Mouse (Mus musculus) bone marrow macrophage, adult 2 months (primary cell): ENCODE data around the gene Trip6. TPM values are rescaled to one million over a fixed set of nuclear protein-coding genes. Genes with fewer than 3 reads are reported as not detected.
A peak's percentile ranks its signal among the peaks of the same experiment; 100 is the strongest.

Experiments used
- H3K27ac ChIP-seq: 2 replicates; pipeline ENCODE4 v1.5.1; 2012; ENCODE audit warnings: low read depth, low read length; ENCODE audit not compliant: insufficient read depth
- H3K4me1 ChIP-seq: 2 replicates; pipeline ENCODE4 v1.6.1; 2012; ENCODE audit warnings: low read length; ENCODE audit not compliant: control insufficient read depth, insufficient read depth
- H3K4me3 ChIP-seq: 2 replicates; pipeline ENCODE4 v1.5.1; 2012; ENCODE audit warnings: mild to moderate bottlenecking, low read length, moderate library complexity; ENCODE audit not compliant: insufficient read depth
- CTCF ChIP-seq: IDR thresholded peaks from 2 replicates; pipeline ENCODE4 v1.5.1; 2012; ENCODE audit warnings: low read depth, mild to moderate bottlenecking, low read length, moderate library complexity
- POLR2A ChIP-seq: IDR thresholded peaks from 2 replicates; pipeline ENCODE4 v1.6.1; 2012; ENCODE audit warnings: mild to moderate bottlenecking, low read depth, low read length, borderline replicate concordance
- polyA plus RNA-seq: library from polyadenylated mRNA; stranded (reverse); fragments of >200 nt; gene quantifications from 2 replicates; pipeline ENCODE4 v1.2.4, GENCODE M21; 2012; ENCODE audit not compliant: missing spikeins, insufficient read depth, insufficient read length

Trip6 gene
- polyA plus RNA-seq, 1 experiment: 7.1 TPM

- H3K4me1 ChIP-seq: no peaks in the 10 kb centered on the region
- TF ChIP-seq POLR2A (no peak), CTCF (peak; percentile 21; the same call in 1 of the 2 replicates)
- H3K4me3 ChIP-seq: no peak overlapping the region
- no peak overlapping the region for H3K27ac ChIP-seq
Observed at GRCm38 (mm10) chr5:137277360-137278342, 36.6 kb downstream of the Trip6 start.

GRCm38 (mm10) chr5:137268131-137268910 is 45.9 kb downstream of the Trip6 start:
- H3K4me1 ChIP-seq: peaks cover 2% of the 10 kb centered on the region; the same call in 1 of the 2 replicates
- no peak overlapping the region for H3K4me3 ChIP-seq
- TF ChIP-seq POLR2A (no peak), CTCF (no peak)
- no peak overlapping the region for H3K27ac ChIP-seq

GRCm38 (mm10) chr5:137264787-137265186 is 49.4 kb downstream of the Trip6 start:
- Histone ChIP-seq H3K4me1 (peaks cover 2% of the 10 kb centered on the region; the same call in 1 of the 2 replicates), H3K27ac (no peak overlapping the region), H3K4me3 (no peak overlapping the region)
- no peak for TF ChIP-seq POLR2A
- TF ChIP-seq CTCF: no peak

GRCm38 (mm10) chr5:137263897-137264720 is 50.1 kb downstream of the Trip6 start:
- Histone ChIP-seq H3K4me3 (no peak overlapping the region), H3K4me1 (peaks cover 2% of the 10 kb centered on the region; the same call in 1 of the 2 replicates), H3K27ac (no peak overlapping the region)
- TF ChIP-seq CTCF: no peak
- no peak for TF ChIP-seq POLR2A

Other genes with a start within 250 kb of the Trip6 start
- gene Serpine1, start 242.1 kb downstream of the Trip6 start, polyA plus RNA-seq: 9.7 and 10.6 TPM in 2 replicates
- 14.9 and 18.9 TPM in 2 replicates for gene Trim56, start 198.2 kb downstream of the Trip6 start, polyA plus RNA-seq
- gene Muc3, start 165.1 kb downstream of the Trip6 start, polyA plus RNA-seq: not detected in 2 replicates
- not detected in 2 replicates for gene Muc3a, start 102.0 kb downstream of the Trip6 start, polyA plus RNA-seq
- not detected in 2 replicates for gene Ache, start 26.9 kb downstream of the Trip6 start, polyA plus RNA-seq
- gene Ufsp1, start 19.8 kb downstream of the Trip6 start, polyA plus RNA-seq: 0.79 and 1.8 TPM in 2 replicates
- gene Srrt, start 6.7 kb downstream of the Trip6 start, polyA plus RNA-seq: 172 and 177 TPM in 2 replicates
- 43.2 and 47.0 TPM in 2 replicates for gene Slc12a9, start 19.2 kb upstream of the Trip6 start, polyA plus RNA-seq
- 0.19 TPM in 1 of 2 replicates, not detected in the other for gene Ephb4, start 35.7 kb upstream of the Trip6 start, polyA plus RNA-seq
- not detected in 2 replicates for gene Zan, start 162.7 kb upstream of the Trip6 start, polyA plus RNA-seq
- gene Pop7, start 188.1 kb upstream of the Trip6 start, polyA plus RNA-seq: 15.8 and 17.4 TPM in 2 replicates
- 42.0 and 48.3 TPM in 2 replicates for gene Gigyf1, start 204.1 kb upstream of the Trip6 start, polyA plus RNA-seq
- not detected in 2 replicates for gene Epo, start 218.8 kb upstream of the Trip6 start, polyA plus RNA-seq
- 547 and 604 TPM in 2 replicates for gene Gnb2, start 219.1 kb upstream of the Trip6 start, polyA plus RNA-seq
- gene Actl6b, start 239.1 kb upstream of the Trip6 start, polyA plus RNA-seq: not detected in 2 replicates